Mouse (Mus musculus): ENCODE data around the gene Gm21828.
"Not testable (repeated sequence)": the region's sequence is repeated elsewhere in the genome, so short reads cannot be mapped to it uniquely, and the experiment has no call there.

Gene Gm21828

DNA sequence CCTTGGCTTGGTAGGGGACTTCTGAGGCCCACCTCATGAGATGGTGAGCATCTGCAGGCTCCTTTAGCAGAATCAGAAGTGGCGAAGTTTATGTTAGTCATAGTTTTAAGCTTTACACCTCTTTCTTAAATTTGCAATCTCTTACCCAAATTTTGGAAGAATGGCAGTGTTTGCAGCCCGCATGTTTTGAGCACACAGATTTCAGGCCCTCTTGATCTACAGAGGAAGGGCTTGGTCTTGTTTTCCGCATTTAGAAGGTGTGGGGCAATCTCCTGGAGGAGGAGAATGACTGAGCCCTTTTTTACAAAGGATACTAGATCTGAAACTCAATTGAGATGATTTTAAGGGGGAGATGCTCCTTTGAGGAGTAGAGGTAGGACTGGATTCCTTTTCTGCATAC is at the start of gene Gm21828:
Gene Gm21828 (minus strand): TSS at position 101 of the 400 bp plus-strand sequence.
- DNase-seq (ENCODE audit: low read depth, low spot score): not testable (repeated sequence)

DNA sequence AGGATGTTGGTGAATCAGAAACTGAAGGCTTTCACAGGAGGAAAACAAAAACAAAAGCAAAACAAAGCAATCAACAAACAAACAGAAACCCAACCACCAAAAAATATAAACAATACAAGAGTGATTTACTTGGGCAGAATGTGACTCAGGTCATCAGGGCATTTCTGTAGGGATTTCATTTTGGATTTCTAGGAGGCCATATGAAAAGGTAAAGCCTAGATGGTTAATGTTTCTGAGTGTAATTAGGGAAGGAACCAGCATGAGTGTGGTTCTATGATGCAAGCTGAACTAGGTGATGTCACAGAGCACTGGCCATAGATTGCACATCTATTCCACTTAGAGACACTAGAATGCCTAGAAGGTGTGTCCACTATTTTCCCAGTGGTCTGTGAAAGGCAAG is 28.4 kb upstream of the Gm21828 start, which contains the start of the genes Gm21440 and Gm21454:
Gene Gm21440 (plus strand): TSS at position 301 of the 400 bp plus-strand sequence.
Gene Gm21454 (plus strand): TSS at position 352 of the 400 bp plus-strand sequence.
- not testable (repeated sequence) for DNase-seq (ENCODE audit: low read depth, low spot score)

All from A20 (cell line).